Mouse (Mus musculus): ENCODE data around the gene Ces3a. TPM values are rescaled to one million over a fixed set of nuclear protein-coding genes. Genes with fewer than 3 reads are reported as not detected.

Ces3a gene
- not detected in 2 replicates for polyA plus RNA-seq (2014; fragmentation: Nextera tagmentation; extraction: Ambion mirVana)

DNA sequence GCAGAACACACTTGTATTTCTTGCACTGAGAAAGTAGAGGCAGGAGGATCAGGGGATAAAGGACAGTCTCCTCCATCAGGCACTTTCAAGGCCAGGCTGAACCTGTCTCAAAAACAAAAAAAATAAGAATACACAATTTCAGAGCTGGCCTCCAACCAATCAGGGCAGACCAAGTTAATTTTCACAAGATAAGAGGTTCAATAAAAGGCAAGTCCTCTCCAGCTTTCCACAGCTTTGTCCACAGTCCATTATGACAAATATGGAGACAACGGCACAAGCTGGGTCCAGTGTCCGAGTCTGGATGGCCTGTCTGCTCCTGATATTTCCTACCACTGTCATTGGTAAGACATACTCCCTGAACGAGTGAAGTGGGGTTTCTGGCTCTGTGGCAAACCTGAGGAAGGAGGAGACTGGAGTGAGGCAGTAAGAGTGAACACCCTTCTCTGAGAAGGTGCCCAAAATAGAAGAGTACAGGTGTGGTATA, at the start of gene Ces3a:
Ces3a (plus strand) TSS at position 231 of the 484 bp plus-strand sequence.
- no peak within 1 kb of the TSS for H3K27ac ChIP-seq
- no peak within 1 kb of the TSS for H3K4me3 ChIP-seq (replicated peaks; ENCODE audit: low read length)
- no peaks in the 10 kb centered on the region for H3K27me3 ChIP-seq (ENCODE audit: control insufficient read depth, insufficient read depth, low read length)
- no peaks in the 10 kb centered on the region for H3K4me1 ChIP-seq (replicated peaks; ENCODE audit: control insufficient read depth, insufficient read depth, low read length)
- ATAC-seq (ENCODE audit: low FRiP score): no peak
- H3K36me3 ChIP-seq (replicated peaks; ENCODE audit: control insufficient read depth, insufficient read depth): no peaks in the 10 kb centered on the region
- H3K9me3 ChIP-seq (ENCODE audit: control insufficient read depth, low read length): no peaks in the 10 kb centered on the region
- 79% methylated on average over 3 of the region's 3 CpGs for WGBS
- no peak for DNase-seq (ENCODE audit: low spot score)
- no peak within 1 kb of the TSS for H3K4me2 ChIP-seq (replicated peaks)
- no peak within 1 kb of the TSS for H3K9ac ChIP-seq

GRCm38 (mm10) chr8:104999183-104999582, 49.2 kb upstream of the Ces3a start:
- H3K4me2 ChIP-seq (replicated peaks): no peak overlapping the region
- ATAC-seq (ENCODE audit: low FRiP score): no peak
- H3K27ac ChIP-seq: no peak overlapping the region
- H3K4me1 ChIP-seq (replicated peaks; ENCODE audit: control insufficient read depth, insufficient read depth, low read length): no peaks in the 10 kb centered on the region
- no peak overlapping the region for H3K9ac ChIP-seq
- WGBS: 87% methylated on average over 6 of the region's 6 CpGs
- no peak overlapping the region for H3K4me3 ChIP-seq (replicated peaks; ENCODE audit: low read length)
- no peaks in the 10 kb centered on the region for H3K27me3 ChIP-seq (ENCODE audit: control insufficient read depth, insufficient read depth, low read length)
- no peaks in the 10 kb centered on the region for H3K36me3 ChIP-seq (replicated peaks; ENCODE audit: control insufficient read depth, insufficient read depth)
- no peaks in the 10 kb centered on the region for H3K9me3 ChIP-seq (ENCODE audit: control insufficient read depth, low read length)
- no peak for DNase-seq (ENCODE audit: low spot score)

- ATAC-seq (ENCODE audit: low FRiP score) (no peak), DNase-seq (ENCODE audit: low spot score) (no peak)
- Histone ChIP-seq H3K4me3 (replicated peaks; ENCODE audit: low read length) (no peak within 1 kb of the TSS), H3K36me3 (replicated peaks; ENCODE audit: control insufficient read depth, insufficient read depth) (no peaks in the 10 kb centered on the region), H3K9me3 (ENCODE audit: control insufficient read depth, low read length) (no peaks in the 10 kb centered on the region), H3K27me3 (ENCODE audit: control insufficient read depth, insufficient read depth, low read length) (no peaks in the 10 kb centered on the region), H3K9ac (no peak within 1 kb of the TSS), H3K27ac (no peak within 1 kb of the TSS), H3K4me2 (replicated peaks) (no peak within 1 kb of the TSS), H3K4me1 (replicated peaks; ENCODE audit: control insufficient read depth, insufficient read depth, low read length) (no peaks in the 10 kb centered on the region)
- 89% methylated on average over 7 of the region's 7 CpGs for WGBS
These were observed 47.8 kb upstream of the Ces3a start, which contains the start of gene Ces2h for GRCm38 (mm10) chr8:105000586-105000985. Gene Ces2h (plus strand): TSS chr8:105000853.

- Histone ChIP-seq H3K4me1 (replicated peaks; ENCODE audit: control insufficient read depth, insufficient read depth, low read length) (no peaks in the 10 kb centered on the region), H3K36me3 (replicated peaks; ENCODE audit: control insufficient read depth, insufficient read depth) (no peaks in the 10 kb centered on the region), H3K4me2 (replicated peaks) (no peak overlapping the region), H3K27me3 (ENCODE audit: control insufficient read depth, insufficient read depth, low read length) (no peaks in the 10 kb centered on the region), H3K9ac (no peak overlapping the region), H3K27ac (no peak overlapping the region), H3K9me3 (ENCODE audit: control insufficient read depth, low read length) (no peaks in the 10 kb centered on the region), H3K4me3 (replicated peaks; ENCODE audit: low read length) (no peak overlapping the region)
- ATAC-seq (ENCODE audit: low FRiP score) (no peak), DNase-seq (ENCODE audit: low spot score) (no peak)
- 85% methylated on average over 2 of the region's 2 CpGs for WGBS
These were observed 38.4 kb upstream of the Ces3a start for GRCm38 (mm10) chr8:105010000-105010399.

- no peak overlapping the region for H3K9ac ChIP-seq
- H3K9me3 ChIP-seq (ENCODE audit: control insufficient read depth, low read length): no peaks in the 10 kb centered on the region
- ATAC-seq (ENCODE audit: low FRiP score) (no peak), DNase-seq (ENCODE audit: low spot score) (no peak)
- H3K36me3 ChIP-seq (replicated peaks; ENCODE audit: control insufficient read depth, insufficient read depth): no peaks in the 10 kb centered on the region
- H3K4me3 ChIP-seq (replicated peaks; ENCODE audit: low read length): no peak overlapping the region
- no peak overlapping the region for H3K4me2 ChIP-seq (replicated peaks)
- no peak overlapping the region for H3K27ac ChIP-seq
- no peaks in the 10 kb centered on the region for H3K4me1 ChIP-seq (replicated peaks; ENCODE audit: control insufficient read depth, insufficient read depth, low read length)
- WGBS: 82% methylated on average over 12 of the region's 12 CpGs
- no peaks in the 10 kb centered on the region for H3K27me3 ChIP-seq (ENCODE audit: control insufficient read depth, insufficient read depth, low read length)
These were observed 37.3 kb upstream of the Ces3a start for GRCm38 (mm10) chr8:105011136-105011535.

DNA sequence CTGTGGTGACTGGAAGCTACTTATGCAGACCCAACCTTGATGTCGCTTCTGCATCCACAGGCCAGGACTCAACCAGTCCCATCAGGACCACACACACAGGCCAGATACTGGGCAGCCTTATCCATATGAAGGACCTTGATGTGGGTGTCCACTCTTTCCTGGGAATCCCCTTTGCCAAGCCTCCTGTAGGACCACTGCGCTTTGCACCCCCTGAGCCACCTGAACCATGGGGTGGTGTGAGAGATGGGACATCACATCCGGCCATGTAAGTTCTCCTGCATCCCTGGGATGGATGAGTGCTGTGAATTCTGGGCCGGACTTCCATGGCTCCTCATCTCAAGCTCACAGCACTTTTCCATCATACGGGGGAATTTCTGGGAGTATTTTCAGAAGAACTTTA, 34.0 kb upstream of the Ces3a start:
- Histone ChIP-seq H3K27me3 (ENCODE audit: control insufficient read depth, insufficient read depth, low read length) (no peaks in the 10 kb centered on the region), H3K27ac (no peak overlapping the region), H3K36me3 (replicated peaks; ENCODE audit: control insufficient read depth, insufficient read depth) (no peaks in the 10 kb centered on the region), H3K4me2 (replicated peaks) (no peak overlapping the region), H3K9me3 (ENCODE audit: control insufficient read depth, low read length) (no peaks in the 10 kb centered on the region), H3K9ac (no peak overlapping the region), H3K4me3 (replicated peaks; ENCODE audit: low read length) (no peak overlapping the region), H3K4me1 (replicated peaks; ENCODE audit: control insufficient read depth, insufficient read depth, low read length) (no peaks in the 10 kb centered on the region)
- WGBS: 91% methylated on average over 5 of the region's 5 CpGs
- ATAC-seq (ENCODE audit: low FRiP score) (no peak), DNase-seq (ENCODE audit: low spot score) (no peak)

DNA sequence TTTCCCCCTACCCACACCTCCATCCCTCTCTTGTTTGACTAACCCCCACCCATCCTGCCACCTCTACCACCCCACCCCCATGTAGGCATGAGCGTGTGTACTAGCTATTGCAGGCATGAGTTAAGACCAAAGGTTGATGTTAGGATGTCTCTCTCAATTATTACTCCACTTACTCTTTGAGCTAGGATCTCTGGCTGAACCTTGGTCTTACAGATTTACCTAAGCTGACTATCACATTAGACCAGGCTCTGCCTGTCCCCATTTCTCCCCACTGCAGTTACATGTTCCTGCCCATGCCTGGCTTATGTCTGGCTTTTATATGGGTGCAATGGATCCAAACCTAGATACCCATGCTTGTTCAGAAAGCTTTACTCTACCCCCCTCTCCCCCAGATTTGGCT, 26.4 kb upstream of the Ces3a start:
- H3K9me3 ChIP-seq (ENCODE audit: control insufficient read depth, low read length): no peaks in the 10 kb centered on the region
- no peak overlapping the region for H3K27ac ChIP-seq
- ATAC-seq (ENCODE audit: low FRiP score) (no peak), DNase-seq (ENCODE audit: low spot score) (no peak)
- no peaks in the 10 kb centered on the region for H3K4me1 ChIP-seq (replicated peaks; ENCODE audit: control insufficient read depth, insufficient read depth, low read length)
- WGBS: 94% methylated on average over 1 of the region's 1 CpGs
- H3K9ac ChIP-seq: no peak overlapping the region
- H3K4me2 ChIP-seq (replicated peaks): no peak overlapping the region
- no peaks in the 10 kb centered on the region for H3K27me3 ChIP-seq (ENCODE audit: control insufficient read depth, insufficient read depth, low read length)
- no peak overlapping the region for H3K4me3 ChIP-seq (replicated peaks; ENCODE audit: low read length)
- no peaks in the 10 kb centered on the region for H3K36me3 ChIP-seq (replicated peaks; ENCODE audit: control insufficient read depth, insufficient read depth)

- ATAC-seq (ENCODE audit: low FRiP score) (no peak), DNase-seq (ENCODE audit: low spot score) (no peak)
- Histone ChIP-seq H3K4me3 (replicated peaks; ENCODE audit: low read length) (no peak overlapping the region), H3K4me2 (replicated peaks) (no peak overlapping the region), H3K4me1 (replicated peaks; ENCODE audit: control insufficient read depth, insufficient read depth, low read length) (no peaks in the 10 kb centered on the region), H3K27ac (no peak overlapping the region), H3K9ac (no peak overlapping the region), H3K36me3 (replicated peaks; ENCODE audit: control insufficient read depth, insufficient read depth) (no peaks in the 10 kb centered on the region), H3K9me3 (ENCODE audit: control insufficient read depth, low read length) (no peaks in the 10 kb centered on the region), H3K27me3 (ENCODE audit: control insufficient read depth, insufficient read depth, low read length) (no peaks in the 10 kb centered on the region)
- WGBS: 61% methylated on average over 1 of the region's 1 CpGs
These were observed 25.3 kb upstream of the Ces3a start for GRCm38 (mm10) chr8:105023087-105023486.

- DNase-seq (ENCODE audit: low spot score) (no peak), ATAC-seq (ENCODE audit: low FRiP score) (no peak)
- H3K4me1 ChIP-seq (replicated peaks; ENCODE audit: control insufficient read depth, insufficient read depth, low read length): no peaks in the 10 kb centered on the region
- WGBS: 60% methylated on average over 2 of the region's 2 CpGs
- no peaks in the 10 kb centered on the region for H3K27me3 ChIP-seq (ENCODE audit: control insufficient read depth, insufficient read depth, low read length)
- no peaks in the 10 kb centered on the region for H3K9me3 ChIP-seq (ENCODE audit: control insufficient read depth, low read length)
- H3K4me2 ChIP-seq (replicated peaks): no peak overlapping the region
- H3K27ac ChIP-seq: no peak overlapping the region
- no peaks in the 10 kb centered on the region for H3K36me3 ChIP-seq (replicated peaks; ENCODE audit: control insufficient read depth, insufficient read depth)
- no peak overlapping the region for H3K9ac ChIP-seq
- no peak overlapping the region for H3K4me3 ChIP-seq (replicated peaks; ENCODE audit: low read length)
These were observed 23.4 kb upstream of the Ces3a start for GRCm38 (mm10) chr8:105025050-105025449.

GRCm38 (mm10) chr8:105043510-105043909, 4.9 kb upstream of the Ces3a start:
- Histone ChIP-seq H3K4me3 (replicated peaks; ENCODE audit: low read length) (no peak overlapping the region), H3K27ac (no peak overlapping the region), H3K9ac (no peak overlapping the region), H3K9me3 (ENCODE audit: control insufficient read depth, low read length) (no peaks in the 10 kb centered on the region), H3K27me3 (ENCODE audit: control insufficient read depth, insufficient read depth, low read length) (no peaks in the 10 kb centered on the region), H3K4me1 (replicated peaks; ENCODE audit: control insufficient read depth, insufficient read depth, low read length) (no peaks in the 10 kb centered on the region), H3K36me3 (replicated peaks; ENCODE audit: control insufficient read depth, insufficient read depth) (no peaks in the 10 kb centered on the region), H3K4me2 (replicated peaks) (no peak overlapping the region)
- ATAC-seq (ENCODE audit: low FRiP score) (no peak), DNase-seq (ENCODE audit: low spot score) (no peak)
- WGBS: 83% methylated on average over 1 of the region's 1 CpGs

All from hindbrain, embryonic 14.5 days (tissue).